Mouse (Mus musculus): ENCODE measurements around the gene P2ry13. TPM values are rescaled to one million over a fixed set of nuclear protein-coding genes. Genes with fewer than 3 reads are reported as not detected.

The P2ry13 gene
- total RNA-seq, 1 experiment: not detected

- Histone ChIP-seq H3K4me3 (ENCODE audit: insufficient read depth in 1 of 2, low read depth in 1 of 2, low read length in 2 of 2, poor library complexity in 1 of 2, severe bottlenecking in 1 of 2) (no peak overlapping the region), H3K4me1 (ENCODE audit: control insufficient read depth in 2 of 2, insufficient read depth in 2 of 2, low read length in 2 of 2, poor library complexity in 1 of 2) (no peaks in the 10 kb centered on the region), H3K9me3 (ENCODE audit: control insufficient read depth, insufficient read depth, low read depth, low read length) (no peaks in the 10 kb centered on the region), H3K36me3 (ENCODE audit: control insufficient read depth, insufficient read depth, low read length, poor library complexity, severe bottlenecking) (no peaks in the 10 kb centered on the region), H3K9ac (ENCODE audit: insufficient read depth, low read depth, low read length, poor library complexity, severe bottlenecking) (no peak overlapping the region), H3K27ac (ENCODE audit: insufficient read depth, low read depth, low read length, poor library complexity, severe bottlenecking) (no peak overlapping the region)
- in situ Hi-C loops (cut with MboI; ENCODE audit: low sequenced_read_pairs in 2 of 2, unreplicated experiment in 2 of 2): no loop called here
- TF ChIP-seq ZNF384 (IDR thresholded peaks at IDR 0.05; ENCODE audit: low read depth, low read length) (no peak), HCFC1 (IDR thresholded peaks at IDR 0.05; ENCODE audit: borderline replicate concordance, insufficient read depth, low read length) (no peak), ZC3H11A (IDR thresholded peaks at IDR 0.05; ENCODE audit: borderline replicate concordance, low read depth, low read length) (no peak), MAFK (IDR thresholded peaks at IDR 0.05; ENCODE audit: insufficient read depth, low read depth, low read length) (no peak), CHD2 (IDR thresholded peaks at IDR 0.05; ENCODE audit: low read depth, low read length) (no peak)
- no peak for DNase-seq (ENCODE audit: low read depth, low spot score)
Observed at GRCm38 (mm10) chr3:59160465-59160864, 50.2 kb downstream of the P2ry13 start.

Other genes with a start within 250 kb of the P2ry13 start
- 2.6 and 3.6 TPM in 2 replicates for gene Med12l, start 205.1 kb downstream of the P2ry13 start, total RNA-seq (2012; rRNA removed)
- gene Gpr171, start 109.1 kb downstream of the P2ry13 start, total RNA-seq (2012; rRNA removed): 0.09 TPM in 1 of 2 replicates, not detected in the other
- 0.16 and 0.18 TPM in 2 replicates for gene P2ry14, start 57.3 kb downstream of the P2ry13 start, total RNA-seq (2012; rRNA removed)
- gene Gpr87, start 15.8 kb downstream of the P2ry13 start, total RNA-seq (2012; rRNA removed): 0.16 and 0.18 TPM in 2 replicates
- 0.09 TPM in 1 of 2 replicates, not detected in the other for gene P2ry12, start 52.0 kb upstream of the P2ry13 start, total RNA-seq (2012; rRNA removed)
- 2.7 and 3.9 TPM in 2 replicates for gene Igsf10, start 133.5 kb upstream of the P2ry13 start, total RNA-seq (2012; rRNA removed)